Mouse (Mus musculus) kidney, postnatal 10 days (tissue): ENCODE data around the gene Slc15a3.

Source experiments
- DNase-seq: peaks from one replicate; pipeline ENCODE4 v3.0.0; 2021; ENCODE audit warnings: mixed read lengths

The Slc15a3 gene

GRCm38 (mm10) chr19:10824061-10824460, 15.5 kb upstream of the Slc15a3 start:
- DNase-seq, result no peak

- DNase-seq, result no peak
Observed at GRCm38 (mm10) chr19:10828321-10828720, 11.2 kb upstream of the Slc15a3 start.

GRCm38 (mm10) chr19:10829436-10830175, 9.9 kb upstream of the Slc15a3 start, which contains the start of gene Cd6:
TSS of gene Cd6 (minus strand) at chr19:10830058.
- no peak for DNase-seq

- DNase-seq, result peak; percentile 82
Observed at GRCm38 (mm10) chr19:10831424-10831823, 8.1 kb upstream of the Slc15a3 start.

- no peak for DNase-seq
Observed at GRCm38 (mm10) chr19:10832030-10832429, 7.5 kb upstream of the Slc15a3 start.

GRCm38 (mm10) chr19:10833611-10834010, 5.9 kb upstream of the Slc15a3 start:
- no peak for DNase-seq

GRCm38 (mm10) chr19:10835671-10836070, 3.9 kb upstream of the Slc15a3 start:
- DNase-seq, result no peak

- DNase-seq, result peak; percentile 53
Observed at GRCm38 (mm10) chr19:10841721-10842626, 2.4 kb downstream of the Slc15a3 start.

GRCm38 (mm10) chr19:10842914-10843313, 3.4 kb downstream of the Slc15a3 start:
- peak; percentile 24 for DNase-seq

GRCm38 (mm10) chr19:10844206-10844605, 4.7 kb downstream of the Slc15a3 start:
- DNase-seq, result no peak

- no peak for DNase-seq
Observed at GRCm38 (mm10) chr19:10845454-10845853, 5.9 kb downstream of the Slc15a3 start.

- no peak for DNase-seq
Observed at GRCm38 (mm10) chr19:10846150-10846549, 6.6 kb downstream of the Slc15a3 start.

GRCm38 (mm10) chr19:10847311-10848087, 8.0 kb downstream of the Slc15a3 start:
- peak; percentile 82 for DNase-seq

GRCm38 (mm10) chr19:10855422-10855821, 15.9 kb downstream of the Slc15a3 start:
- no peak for DNase-seq

- no peak for DNase-seq
Observed at GRCm38 (mm10) chr19:10856520-10856919, 17.0 kb downstream of the Slc15a3 start.

- no peak for DNase-seq
Observed at GRCm38 (mm10) chr19:10860072-10860497, 20.6 kb downstream of the Slc15a3 start.

- no peak for DNase-seq
Observed at GRCm38 (mm10) chr19:10866351-10866750, 26.8 kb downstream of the Slc15a3 start.

GRCm38 (mm10) chr19:10867946-10868622, 28.6 kb downstream of the Slc15a3 start:
- DNase-seq, result no peak

- DNase-seq, result peak; percentile 22
Observed at GRCm38 (mm10) chr19:10868623-10869141, 29.2 kb downstream of the Slc15a3 start.

GRCm38 (mm10) chr19:10869241-10869885, 29.8 kb downstream of the Slc15a3 start:
- DNase-seq, result peak; percentile 89

GRCm38 (mm10) chr19:10869886-10870527, 30.5 kb downstream of the Slc15a3 start, which contains the start of gene Tmem132a:
TSS of gene Tmem132a (minus strand) at chr19:10869940.
- peak; percentile 34 for DNase-seq
